Comparison of ENCODE assay signal across 16 mouse cellular contexts in the genomic region with DNA sequence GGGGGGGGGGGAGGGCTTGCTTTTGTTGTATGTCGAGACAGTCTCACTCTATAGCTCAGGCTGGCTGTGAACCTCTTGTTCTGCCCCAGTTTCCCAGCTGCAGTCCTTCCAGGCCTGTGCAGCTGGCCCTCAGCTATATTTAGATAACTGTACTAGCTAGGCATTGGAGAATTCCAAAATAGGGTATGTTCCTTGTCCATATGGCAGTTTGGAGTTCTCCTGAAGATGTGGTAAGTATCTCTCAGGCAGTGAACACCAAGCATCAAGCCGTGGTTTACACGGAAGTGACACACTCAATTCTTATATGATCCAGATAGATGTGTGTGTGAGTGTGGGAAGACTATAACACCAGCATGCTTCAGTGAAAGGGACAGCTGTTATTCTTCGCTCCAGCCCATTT. TPM values are rescaled to one million over a fixed set of nuclear protein-coding genes. Genes with fewer than 3 reads are reported as not detected.
DNase-seq lines count a peak whose midpoint lies in the region; ATAC-seq and TF ChIP-seq lines count a peak whose summit lies in the region.
"Had no signal": no experiment of that assay in that cellular context is flagged by ENCODE, and none has a peak within 500 bp of the region (broad histone marks: within the 10 kb centered on the region; RNA-seq: fewer than 3 reads in every experiment).

No protein-coding gene starts in this region.

- DNase-seq in frontal cortex, postnatal 25 days (ENCODE audit: low spot score in 2 of 2): no peak
- DNase-seq in intestine, embryonic 14.5 days (ENCODE audit: low spot score): peak; percentile 51
- DNase-seq in CH12.LX (ENCODE audit: extremely low read depth): no peak
- peak; percentile 58 to 61 for DNase-seq in left cerebral cortex, adult 9 months (ENCODE audit: low spot score in 2 of 2)
- no peak for DNase-seq in urinary bladder, postnatal 25 days (ENCODE audit: low spot score)
- DNase-seq in liver: no peak
- DNase-seq: cerebellum, adult 9-11 months; kidney, adult 11 months; midbrain, embryonic 14.5 days; thymus, adult 18-20 months had no signal

- H3K79me2 ChIP-seq in CH12.LX (replicated peaks; ENCODE audit: control insufficient read depth, extremely low read depth, insufficient read depth, poor library complexity, severe bottlenecking): peaks cover 50% of the 10 kb centered on the region

- no peaks in the 10 kb centered on the region for H3K27me3 ChIP-seq in intestine, embryonic 14.5 days (replicated peaks; ENCODE audit: control insufficient read depth, insufficient read depth, low read length)
- no peaks in the 10 kb centered on the region for H3K27me3 ChIP-seq in intestine, postnatal 0 days (replicated peaks; ENCODE audit: control insufficient read depth, insufficient read depth, low read length)
- no peaks in the 10 kb centered on the region for H3K27me3 ChIP-seq in CH12.LX (replicated peaks)
- H3K27me3 ChIP-seq: forebrain, embryonic 13.5 days; limb, embryonic 13.5 days had no signal

- 51% methylated on average over 4 of the region's 4 CpGs for WGBS in intestine, embryonic 14.5 days
- 66% methylated on average over 4 of the region's 4 CpGs for WGBS in intestine, postnatal 0 days

- H3K4me3 ChIP-seq in intestine, embryonic 14.5 days (ENCODE audit: low read depth, low read length): no peak overlapping the region
- H3K4me3 ChIP-seq in intestine, postnatal 0 days (ENCODE audit: low read depth, low read length): no peak overlapping the region
- no peak overlapping the region for H3K4me3 ChIP-seq in CH12.LX (replicated peaks in 1 of 3; ENCODE audit: low read depth in 2 of 3, low read length in 2 of 3, poor library complexity in 1 of 3)
- H3K4me3 ChIP-seq: forebrain, embryonic 13.5 days; limb, embryonic 13.5 days had no signal

- TF ChIP-seq POLR2A in CH12.LX (IDR thresholded peaks at IDR 0.05; ENCODE audit: low read depth, low read length): no peak

- in situ Hi-C loops in CH12.LX (cut with MboI; ENCODE audit: low pct_ligation_motif_present, low pct_unique_long_range_greater_than_20kb, low sequenced_read_pairs): no loop called here

- peaks cover 23% of the 10 kb centered on the region for H3K4me1 ChIP-seq in intestine, embryonic 14.5 days (replicated peaks; ENCODE audit: control insufficient read depth, insufficient read depth, low read length)
- H3K4me1 ChIP-seq in intestine, postnatal 0 days (replicated peaks; ENCODE audit: control insufficient read depth, insufficient read depth, low read length): peaks cover 11% of the 10 kb centered on the region; the same call in 1 of the 2 replicates
- peaks cover 15 to 31% of the 10 kb centered on the region in 2 experiments for H3K4me1 ChIP-seq in CH12.LX (ENCODE audit: control insufficient read depth in 1 of 2, insufficient read depth in 2 of 2)

- dilution Hi-C loops in CH12.LX (cut with MboI; ENCODE audit: extremely low pct_ligation_motif_present, extremely low pct_unique_long_range_greater_than_20kb, low sequenced_read_pairs): no loop called here

- H3K9ac ChIP-seq in intestine, embryonic 14.5 days (ENCODE audit: low read length): no peak overlapping the region
- no peak overlapping the region for H3K9ac ChIP-seq in intestine, postnatal 0 days (ENCODE audit: low read depth, low read length)
- peak overlapping the region; percentile 99 for H3K9ac ChIP-seq in CH12.LX (ENCODE audit: insufficient read depth, low read depth)
- H3K9ac ChIP-seq: forebrain, embryonic 13.5 days; limb, embryonic 13.5 days had no signal

- H3K27ac ChIP-seq in intestine, embryonic 14.5 days (ENCODE audit: low read depth): peak overlapping the region; percentile 81
- H3K27ac ChIP-seq in intestine, postnatal 0 days (ENCODE audit: low read depth, low read length): no peak overlapping the region
- H3K27ac ChIP-seq in CH12.LX (ENCODE audit: insufficient read depth, low read depth): peak overlapping the region; percentile 92
- H3K27ac ChIP-seq: forebrain, embryonic 13.5 days; limb, embryonic 13.5 days had no signal

- TF ChIP-seq CTCF in intestine, postnatal 0 days (IDR thresholded peaks at IDR 0.05; ENCODE audit: low read depth): no peak
- no peak for TF ChIP-seq CTCF in CH12.LX (conservative IDR thresholded peaks at IDR 0.05 in 1 of 2, IDR thresholded peaks at IDR 0.05 in 1 of 2; ENCODE audit: low read depth in 2 of 2, low read length in 2 of 2)

- TF ChIP-seq EP300 in CH12.LX (IDR thresholded peaks at IDR 0.05; ENCODE audit: low read length): no peak

- ATAC-seq in frontal cortex, adult (ENCODE audit: low TSS enrichment): peak; percentile 85
- ATAC-seq in intestine, embryonic 14.5 days (replicated peaks; ENCODE audit: low FRiP score, low TSS enrichment, low read depth): no peak
- no peak for ATAC-seq in intestine, postnatal 0 days
- ATAC-seq: forebrain, embryonic 13.5 days had no signal

- H3K9me3 ChIP-seq in intestine, embryonic 14.5 days (ENCODE audit: control insufficient read depth, low read length): no peaks in the 10 kb centered on the region
- H3K9me3 ChIP-seq in intestine, postnatal 0 days (ENCODE audit: control insufficient read depth): no peaks in the 10 kb centered on the region
- H3K9me3 ChIP-seq in CH12.LX (replicated peaks; ENCODE audit: low read length): no peaks in the 10 kb centered on the region
- H3K9me3 ChIP-seq: forebrain, embryonic 13.5 days; limb, embryonic 13.5 days had no signal

- TF ChIP-seq RAD21 in CH12.LX (IDR thresholded peaks at IDR 0.05; ENCODE audit: low read depth, low read length): no peak

- no peak overlapping the region for H3K4me2 ChIP-seq in intestine, embryonic 14.5 days (ENCODE audit: low read length)
- H3K4me2 ChIP-seq in intestine, postnatal 0 days (replicated peaks; ENCODE audit: low read depth): no peak overlapping the region
- H3K4me2 ChIP-seq in CH12.LX (ENCODE audit: insufficient read depth, low read depth, poor library complexity, severe bottlenecking): no peak overlapping the region
- H3K4me2 ChIP-seq: forebrain, embryonic 13.5 days; limb, embryonic 13.5 days had no signal

- H3K36me3 ChIP-seq in intestine, embryonic 14.5 days (ENCODE audit: control insufficient read depth, insufficient read depth, low read length): peaks cover 14% of the 10 kb centered on the region
- peaks cover 2% of the 10 kb centered on the region for H3K36me3 ChIP-seq in intestine, postnatal 0 days (ENCODE audit: control insufficient read depth, insufficient read depth)
- H3K36me3 ChIP-seq in CH12.LX (replicated peaks in 1 of 2; ENCODE audit: control insufficient read depth in 1 of 2, insufficient read depth in 1 of 2, low read length in 1 of 2): peaks cover 9 to 15% of the 10 kb centered on the region in 2 experiments

TF ChIP-seq in CH12.LX, 34 proteins besides CTCF, POLR2A, EP300 and RAD21:
- TF ChIP-seq CHD2 (IDR thresholded peaks at IDR 0.05; ENCODE audit: low read length): no peak

RNA-seq across cellular contexts. Expression of a gene that starts 2.3 kb away (rescaled TPM):
- polyA plus RNA-seq in intestine, embryonic 14.5 days (2014; fragmentation: Nextera tagmentation; extraction: Ambion mirVana): 11.7 and 11.9 TPM in 2 replicates
- 1.9 and 2.5 TPM in 2 replicates for polyA plus RNA-seq in intestine, postnatal 0 days (2015; fragmentation: Nextera tagmentation; extraction: Ambion mirVana)
- total RNA-seq in CH12.LX (2012; rRNA removed) (4.0 and 4.7 TPM in 2 replicates), CH12.LX (2014; rRNA removed) (2.7 and 2.8 TPM in 2 replicates)
- polyA plus RNA-seq in CH12.LX (2012; ENCODE audit: insufficient read length, low read depth): 6.3 and 8.2 TPM in 2 replicates

RNA-seq across cellular contexts. Expression of a gene that starts 2.7 kb away (rescaled TPM):
- not detected in 2 replicates for polyA plus RNA-seq in intestine, embryonic 14.5 days (2014; fragmentation: Nextera tagmentation; extraction: Ambion mirVana)
- polyA plus RNA-seq in intestine, postnatal 0 days (2015; fragmentation: Nextera tagmentation; extraction: Ambion mirVana): 0.90 and 0.93 TPM in 2 replicates
- total RNA-seq in CH12.LX (2012; rRNA removed) (4.4 and 5.3 TPM in 2 replicates), CH12.LX (2014; rRNA removed) (1.6 and 1.7 TPM in 2 replicates)
- polyA plus RNA-seq in CH12.LX (2012; ENCODE audit: insufficient read length, low read depth): 2.9 and 3.7 TPM in 2 replicates
- polyA plus RNA-seq: embryonic facial prominence, embryonic 11.5 days; forebrain, embryonic 13.5 days; limb, embryonic 13.5 days; midbrain, embryonic 14.5 days; neural tube, embryonic 14.5 days had no signal

RNA-seq across cellular contexts. Expression of a gene that starts 26.5 kb away (rescaled TPM):
- 0.45 and 0.89 TPM in 2 replicates for polyA plus RNA-seq in intestine, embryonic 14.5 days (2014; fragmentation: Nextera tagmentation; extraction: Ambion mirVana)
- polyA plus RNA-seq in intestine, postnatal 0 days (2015; fragmentation: Nextera tagmentation; extraction: Ambion mirVana): 0.38 and 0.47 TPM in 2 replicates
- total RNA-seq in CH12.LX (2012; rRNA removed) (14.9 and 17.9 TPM in 2 replicates), CH12.LX (2014; rRNA removed) (14.2 and 16.1 TPM in 2 replicates)
- 15.0 and 15.6 TPM in 2 replicates for polyA plus RNA-seq in CH12.LX (2012; ENCODE audit: insufficient read length, low read depth)
- polyA plus RNA-seq: forebrain, embryonic 13.5 days; midbrain, embryonic 14.5 days had no signal

RNA-seq across cellular contexts. Expression of a gene that starts 53.3 kb away (rescaled TPM):
- 765 and 782 TPM in 2 replicates for polyA plus RNA-seq in intestine, embryonic 14.5 days (2014; fragmentation: Nextera tagmentation; extraction: Ambion mirVana)
- polyA plus RNA-seq in intestine, postnatal 0 days (2015; fragmentation: Nextera tagmentation; extraction: Ambion mirVana): 348 and 361 TPM in 2 replicates
- total RNA-seq in CH12.LX (2012; rRNA removed): 405 and 498 TPM in 2 replicates
- 877 and 995 TPM in 2 replicates for total RNA-seq in CH12.LX (2014; rRNA removed)
- 417 and 508 TPM in 2 replicates for polyA plus RNA-seq in CH12.LX (2012; ENCODE audit: insufficient read length, low read depth)

Comparison
In these comparisons a context has a peak if more than half of its experiments do, and no peak if none do; other contexts are left out.
1. DNase-seq: peak in intestine, embryonic 14.5 days (single experiment) and left cerebral cortex, adult 9 months (2 of 2); none in frontal cortex, postnatal 25 days (0 of 2), CH12.LX (single experiment), urinary bladder, postnatal 25 days (single experiment) and liver (single experiment).